Mouse (Mus musculus): Measurements from ENCODE around the gene Olfr633. TPM values are rescaled to one million over a fixed set of nuclear protein-coding genes. Genes with fewer than 3 reads are reported as not detected.
"Not testable (repeated sequence)": the region's sequence is repeated elsewhere in the genome, so short reads cannot be mapped to it uniquely, and the experiment has no call there.

Olfr633 gene
- polyA plus RNA-seq (2012; rRNA removed), result not detected in 2 replicates

- no peak for TF ChIP-seq POLR2A (IDR thresholded peaks at IDR 0.05; ENCODE audit: borderline replicate concordance, extremely low read depth, insufficient read depth, insufficient read length, poor library complexity, severe bottlenecking)
- no peak for TF ChIP-seq CTCF (IDR thresholded peaks at IDR 0.05; ENCODE audit: borderline replicate concordance, extremely low read depth, insufficient read depth, insufficient read length)
- no peak for DNase-seq (ENCODE audit: low read depth)
Measured at GRCm38 (mm10) chr7:103944137-103944536, at the start of gene Olfr633. Gene Olfr633, plus strand, starts transcription at chr7:103944437.

- DNase-seq (ENCODE audit: low read depth), result no peak
- no peak for TF ChIP-seq POLR2A (IDR thresholded peaks at IDR 0.05; ENCODE audit: borderline replicate concordance, extremely low read depth, insufficient read depth, insufficient read length, poor library complexity, severe bottlenecking)
Measured at GRCm38 (mm10) chr7:103903187-103903586, 41.0 kb upstream of the Olfr633 start, which contains the start of gene Olfr65. Gene Olfr65, plus strand, starts transcription at chr7:103903487.

- TF ChIP-seq CTCF (IDR thresholded peaks at IDR 0.05; ENCODE audit: borderline replicate concordance, extremely low read depth, insufficient read depth, insufficient read length) (no peak), POLR2A (IDR thresholded peaks at IDR 0.05; ENCODE audit: borderline replicate concordance, extremely low read depth, insufficient read depth, insufficient read length, poor library complexity, severe bottlenecking) (no peak)
- DNase-seq (ENCODE audit: low read depth), result no peak
Measured at GRCm38 (mm10) chr7:103910047-103910446, 34.2 kb upstream of the Olfr633 start.

GRCm38 (mm10) chr7:103912969-103913511, 31.2 kb upstream of the Olfr633 start:
- no peak for TF ChIP-seq POLR2A (IDR thresholded peaks at IDR 0.05; ENCODE audit: borderline replicate concordance, extremely low read depth, insufficient read depth, insufficient read length, poor library complexity, severe bottlenecking)
- peak; percentile 40; the same call in 1 of the 2 replicates for TF ChIP-seq CTCF (IDR thresholded peaks at IDR 0.05; ENCODE audit: borderline replicate concordance, extremely low read depth, insufficient read depth, insufficient read length)

GRCm38 (mm10) chr7:103915338-103915737, 28.9 kb upstream of the Olfr633 start:
- TF ChIP-seq CTCF (IDR thresholded peaks at IDR 0.05; ENCODE audit: borderline replicate concordance, extremely low read depth, insufficient read depth, insufficient read length), result no peak
- no peak for TF ChIP-seq POLR2A (IDR thresholded peaks at IDR 0.05; ENCODE audit: borderline replicate concordance, extremely low read depth, insufficient read depth, insufficient read length, poor library complexity, severe bottlenecking)
- DNase-seq (ENCODE audit: low read depth), result no peak

More at GRCm38 (mm10) chr7:103912969-103913511, 31.2 kb upstream of the Olfr633 start:
- DNase-seq (ENCODE audit: low read depth), result peak; percentile 6

GRCm38 (mm10) chr7:103928525-103928924, 15.7 kb upstream of the Olfr633 start, which contains the start of gene Olfr631:
Gene Olfr631, plus strand, starts transcription at chr7:103928825.
- no peak for DNase-seq (ENCODE audit: low read depth)
- no peak for TF ChIP-seq CTCF (IDR thresholded peaks at IDR 0.05; ENCODE audit: borderline replicate concordance, extremely low read depth, insufficient read depth, insufficient read length)
- no peak for TF ChIP-seq POLR2A (IDR thresholded peaks at IDR 0.05; ENCODE audit: borderline replicate concordance, extremely low read depth, insufficient read depth, insufficient read length, poor library complexity, severe bottlenecking)

- no peak for DNase-seq (ENCODE audit: low read depth)
Measured at GRCm38 (mm10) chr7:103934264-103934663, 10.0 kb upstream of the Olfr633 start, which contains the start of gene Olfr632. Gene Olfr632, plus strand, starts transcription at chr7:103934347.

GRCm38 (mm10) chr7:103942730-103943129, 1.5 kb upstream of the Olfr633 start:
- TF ChIP-seq CTCF (IDR thresholded peaks at IDR 0.05; ENCODE audit: borderline replicate concordance, extremely low read depth, insufficient read depth, insufficient read length) (peak; percentile 75; the same call in 1 of the 2 replicates), POLR2A (IDR thresholded peaks at IDR 0.05; ENCODE audit: borderline replicate concordance, extremely low read depth, insufficient read depth, insufficient read length, poor library complexity, severe bottlenecking) (no peak)
- peak; percentile 64 for DNase-seq (ENCODE audit: low read depth)

More at GRCm38 (mm10) chr7:103934264-103934663, 10.0 kb upstream of the Olfr633 start, which contains the start of gene Olfr632:
- no peak for TF ChIP-seq POLR2A (IDR thresholded peaks at IDR 0.05; ENCODE audit: borderline replicate concordance, extremely low read depth, insufficient read depth, insufficient read length, poor library complexity, severe bottlenecking)
- TF ChIP-seq CTCF (IDR thresholded peaks at IDR 0.05; ENCODE audit: borderline replicate concordance, extremely low read depth, insufficient read depth, insufficient read length), result no peak

- DNase-seq (ENCODE audit: low read depth), result not testable (repeated sequence)
Measured at GRCm38 (mm10) chr7:103966873-103967272, 22.6 kb downstream of the Olfr633 start.

GRCm38 (mm10) chr7:103970852-103971251, 26.6 kb downstream of the Olfr633 start, which contains the start of gene Olfr635:
Gene Olfr635, plus strand, starts transcription at chr7:103971152.
- TF ChIP-seq POLR2A (IDR thresholded peaks at IDR 0.05; ENCODE audit: borderline replicate concordance, extremely low read depth, insufficient read depth, insufficient read length, poor library complexity, severe bottlenecking) (no peak), CTCF (IDR thresholded peaks at IDR 0.05; ENCODE audit: borderline replicate concordance, extremely low read depth, insufficient read depth, insufficient read length) (no peak)
- no peak for DNase-seq (ENCODE audit: low read depth)

- no peak for DNase-seq (ENCODE audit: low read depth)
- TF ChIP-seq CTCF (IDR thresholded peaks at IDR 0.05; ENCODE audit: borderline replicate concordance, extremely low read depth, insufficient read depth, insufficient read length), result no peak
Measured at GRCm38 (mm10) chr7:103971782-103972181, 27.5 kb downstream of the Olfr633 start.

- no peak for TF ChIP-seq CTCF (IDR thresholded peaks at IDR 0.05; ENCODE audit: borderline replicate concordance, extremely low read depth, insufficient read depth, insufficient read length)
Measured at GRCm38 (mm10) chr7:103998446-103998845, 54.2 kb downstream of the Olfr633 start, which contains the start of gene Olfr638. Gene Olfr638, plus strand, starts transcription at chr7:103998746.

More at GRCm38 (mm10) chr7:103998446-103998845, 54.2 kb downstream of the Olfr633 start, which contains the start of gene Olfr638:
- no peak for DNase-seq (ENCODE audit: low read depth)

Other genes with a start within 250 kb of the Olfr633 start
- gene Olfr243, start 229.8 kb upstream of the Olfr633 start, polyA plus RNA-seq (2012; rRNA removed), result not detected in 2 replicates
- gene Olfr628, start 214.1 kb upstream of the Olfr633 start, polyA plus RNA-seq (2012; rRNA removed), result not detected in 2 replicates
- gene Olfr629, start 199.5 kb upstream of the Olfr633 start, polyA plus RNA-seq (2012; rRNA removed), result not detected in 2 replicates
- not detected in 2 replicates for gene Olfr630, start 187.1 kb upstream of the Olfr633 start, polyA plus RNA-seq (2012; rRNA removed)
- not detected in 2 replicates for gene Olfr69, start 172.8 kb upstream of the Olfr633 start, polyA plus RNA-seq (2012; rRNA removed)
- not detected in 2 replicates for gene Olfr68, start 164.7 kb upstream of the Olfr633 start, polyA plus RNA-seq (2012; rRNA removed)
- gene Olfr67, start 152.6 kb upstream of the Olfr633 start, polyA plus RNA-seq (2012; rRNA removed), result not detected in 2 replicates
- gene Hbb-bt, start 130.4 kb upstream of the Olfr633 start, polyA plus RNA-seq (2012; rRNA removed), result 1,200 and 1,643 TPM in 2 replicates
- gene Hbb-bs, start 116.3 kb upstream of the Olfr633 start, polyA plus RNA-seq (2012; rRNA removed), result 4,622 and 5,050 TPM in 2 replicates
- not detected in 2 replicates for gene Hbb-bh2, start 103.9 kb upstream of the Olfr633 start, polyA plus RNA-seq (2012; rRNA removed)
- gene Hbb-bh1, start 101.3 kb upstream of the Olfr633 start, polyA plus RNA-seq (2012; rRNA removed), result 4.5 and 6.0 TPM in 2 replicates
- 331 and 571 TPM in 2 replicates for gene Hbb-y, start 91.2 kb upstream of the Olfr633 start, polyA plus RNA-seq (2012; rRNA removed)
- not detected in 2 replicates for gene Olfr66, start 58.2 kb upstream of the Olfr633 start, polyA plus RNA-seq (2012; rRNA removed)
- not detected in 2 replicates for gene Olfr64, start 50.0 kb upstream of the Olfr633 start, polyA plus RNA-seq (2012; rRNA removed)
- gene Olfr65, start 41.0 kb upstream of the Olfr633 start, polyA plus RNA-seq (2012; rRNA removed), result not detected in 2 replicates
- gene Olfr631, start 15.6 kb upstream of the Olfr633 start, polyA plus RNA-seq (2012; rRNA removed), result not detected in 2 replicates
- gene Olfr632, start 10.1 kb upstream of the Olfr633 start, polyA plus RNA-seq (2012; rRNA removed), result not detected in 2 replicates
- not detected in 2 replicates for gene Olfr635, start 26.7 kb downstream of the Olfr633 start, polyA plus RNA-seq (2012; rRNA removed)
- not detected in 2 replicates for gene Olfr638, start 54.3 kb downstream of the Olfr633 start, polyA plus RNA-seq (2012; rRNA removed)
- gene Olfr639, start 72.9 kb downstream of the Olfr633 start, polyA plus RNA-seq (2012; rRNA removed), result not detected in 2 replicates
- not detected in 2 replicates for gene Olfr640, start 81.1 kb downstream of the Olfr633 start, polyA plus RNA-seq (2012; rRNA removed)
- gene Olfr641, start 91.0 kb downstream of the Olfr633 start, polyA plus RNA-seq (2012; rRNA removed), result not detected in 2 replicates
- not detected in 2 replicates for gene Olfr642, start 108.2 kb downstream of the Olfr633 start, polyA plus RNA-seq (2012; rRNA removed)
- gene 4930516K23Rik, start 117.0 kb downstream of the Olfr633 start, polyA plus RNA-seq (2012; rRNA removed), result not detected in 2 replicates
- gene Olfr644, start 127.4 kb downstream of the Olfr633 start, polyA plus RNA-seq (2012; rRNA removed), result not detected in 2 replicates
- gene Olfr645, start 141.0 kb downstream of the Olfr633 start, polyA plus RNA-seq (2012; rRNA removed), result not detected in 2 replicates
- gene Olfr646, start 160.4 kb downstream of the Olfr633 start, polyA plus RNA-seq (2012; rRNA removed), result not detected in 2 replicates
- not detected in 2 replicates for gene Ubqln5, start 185.4 kb downstream of the Olfr633 start, polyA plus RNA-seq (2012; rRNA removed)
- not detected in 2 replicates for gene Olfr643, start 193.0 kb downstream of the Olfr633 start, polyA plus RNA-seq (2012; rRNA removed)
- not detected in 2 replicates for gene Ubqln3, start 198.8 kb downstream of the Olfr633 start, polyA plus RNA-seq (2012; rRNA removed)
- gene Ubqlnl, start 206.1 kb downstream of the Olfr633 start, polyA plus RNA-seq (2012; rRNA removed), result not detected in 2 replicates
- gene Olfm5, start 220.4 kb downstream of the Olfr633 start, polyA plus RNA-seq (2012; rRNA removed), result not detected in 2 replicates
- 0.08 and 0.10 TPM in 2 replicates for gene Olfr648, start 239.0 kb downstream of the Olfr633 start, polyA plus RNA-seq (2012; rRNA removed)